In genomic region chr4:80756114-80756513, GRCm38 (mm10) we compare ENCODE assay signal across 16 mouse cellular contexts.
"Had no signal": no experiment of that assay in that cellular context is flagged by ENCODE, and none has a peak within 500 bp of the region (broad histone marks: within the 10 kb centered on the region; RNA-seq: fewer than 3 reads in every experiment).

No protein-coding gene starts in this region.

- DNase-seq: retina, postnatal 1 day; right cerebral cortex, adult 18-20 months; right cerebral cortex, postnatal 14 days; right cerebral cortex, postnatal 25 days; right cerebral cortex, postnatal 4 days; spleen, adult 18-20 months; thymus, adult 18-20 months; thymus, adult 2 months; thymus, postnatal 14 days; thymus, postnatal 25 days; thymus, postnatal 36 days; thymus, postnatal 4 days had no signal

- H3K27ac ChIP-seq: neural tube, embryonic 13.5 days; neural tube, embryonic 15.5 days; stomach, embryonic 15.5 days; stomach, postnatal 0 days had no signal

- H3K27me3 ChIP-seq: neural tube, embryonic 13.5 days; neural tube, embryonic 15.5 days; stomach, embryonic 15.5 days had no signal

- H3K4me1 ChIP-seq: neural tube, embryonic 13.5 days; neural tube, embryonic 15.5 days; stomach, embryonic 15.5 days had no signal

- H3K36me3 ChIP-seq: neural tube, embryonic 13.5 days; neural tube, embryonic 15.5 days; stomach, embryonic 15.5 days had no signal

- H3K9ac ChIP-seq: neural tube, embryonic 13.5 days; neural tube, embryonic 15.5 days; stomach, embryonic 15.5 days had no signal

- H3K4me3 ChIP-seq: neural tube, embryonic 13.5 days; neural tube, embryonic 15.5 days; stomach, embryonic 15.5 days had no signal
